Mouse (Mus musculus): ENCODE measurements around the gene Samd4b. TPM values are rescaled to one million over a fixed set of nuclear protein-coding genes. Genes with fewer than 3 reads are reported as not detected.

Samd4b gene
- polyA plus RNA-seq, 2 experiments: 4.5 to 12.0 TPM

GRCm38 (mm10) chr7:28354596-28354995, 243.3 kb downstream of the Samd4b start:
- Histone ChIP-seq H3K27ac (no peak overlapping the region), H3K4me1 (replicated peaks; ENCODE audit: control insufficient read depth in 2 of 2, insufficient read depth in 2 of 2, low read length in 1 of 2) (peaks cover 12 to 25% of the 10 kb centered on the region in 2 experiments), H3K9ac (replicated peaks) (no peak overlapping the region), H3K4me2 (ENCODE audit: low read depth) (no peak overlapping the region), H3K27me3 (ENCODE audit: control insufficient read depth, insufficient read depth, low read length) (no peaks in the 10 kb centered on the region), H3K9me3 (ENCODE audit: control insufficient read depth, low read length) (no peaks in the 10 kb centered on the region), H3K4me3 (ENCODE audit: insufficient read depth in 1 of 2, low read depth in 2 of 2, low read length in 2 of 2) (no peak overlapping the region), H3K36me3 (replicated peaks; ENCODE audit: control insufficient read depth, insufficient read depth, low read depth) (peaks cover 34% of the 10 kb centered on the region)
- WGBS (ENCODE audit: insufficient replicate concordance): 84% methylated on average over 3 of the region's 3 CpGs
- DNase-seq (ENCODE audit: low read depth in 3 of 3, low spot score in 3 of 3) (no peak), ATAC-seq (ENCODE audit: insufficient read depth) (no peak)
- TF ChIP-seq EP300 (IDR thresholded peaks at IDR 0.05; ENCODE audit: low read depth) (no peak), CTCF (IDR thresholded peaks at IDR 0.05; ENCODE audit: low read depth) (no peak)

- H3K9me3 ChIP-seq (ENCODE audit: control insufficient read depth, low read length): no peaks in the 10 kb centered on the region
- no peak overlapping the region for H3K4me3 ChIP-seq (ENCODE audit: insufficient read depth in 1 of 2, low read depth in 2 of 2, low read length in 2 of 2)
- H3K36me3 ChIP-seq (replicated peaks; ENCODE audit: control insufficient read depth, insufficient read depth, low read depth): peaks cover 34% of the 10 kb centered on the region
- WGBS (ENCODE audit: insufficient replicate concordance): 78% methylated on average over 3 of the region's 3 CpGs
- no peak overlapping the region for H3K9ac ChIP-seq (replicated peaks)
- no peak overlapping the region for H3K4me2 ChIP-seq (ENCODE audit: low read depth)
- no peaks in the 10 kb centered on the region for H3K27me3 ChIP-seq (ENCODE audit: control insufficient read depth, insufficient read depth, low read length)
- TF ChIP-seq EP300 (IDR thresholded peaks at IDR 0.05; ENCODE audit: low read depth) (no peak), CTCF (IDR thresholded peaks at IDR 0.05; ENCODE audit: low read depth) (no peak)
- ATAC-seq (ENCODE audit: insufficient read depth) (no peak), DNase-seq (ENCODE audit: low read depth in 3 of 3, low spot score in 3 of 3) (no peak)
- no peak overlapping the region; the same call in 1 of the 2 replicates for H3K27ac ChIP-seq
- peaks cover 14 to 28% of the 10 kb centered on the region in 2 experiments for H3K4me1 ChIP-seq (replicated peaks; ENCODE audit: control insufficient read depth in 2 of 2, insufficient read depth in 2 of 2, low read length in 1 of 2)
Observed at GRCm38 (mm10) chr7:28354113-28354581, 243.8 kb downstream of the Samd4b start.

- no peak for ATAC-seq (ENCODE audit: insufficient read depth)
- H3K4me2 ChIP-seq (ENCODE audit: low read depth): no peak overlapping the region
- WGBS (ENCODE audit: insufficient replicate concordance): 89% methylated on average over 2 of the region's 2 CpGs
- H3K4me3 ChIP-seq (ENCODE audit: insufficient read depth in 1 of 2, low read depth in 2 of 2, low read length in 2 of 2): no peak overlapping the region
- H3K27me3 ChIP-seq (ENCODE audit: control insufficient read depth, insufficient read depth, low read length): no peaks in the 10 kb centered on the region
- TF ChIP-seq EP300 (IDR thresholded peaks at IDR 0.05; ENCODE audit: low read depth): no peak
- TF ChIP-seq CTCF (IDR thresholded peaks at IDR 0.05; ENCODE audit: low read depth): no peak
- peaks cover 14 to 27% of the 10 kb centered on the region in 2 experiments for H3K4me1 ChIP-seq (replicated peaks; ENCODE audit: control insufficient read depth in 2 of 2, insufficient read depth in 2 of 2, low read length in 1 of 2)
- peaks cover 34% of the 10 kb centered on the region for H3K36me3 ChIP-seq (replicated peaks; ENCODE audit: control insufficient read depth, insufficient read depth, low read depth)
- DNase-seq (ENCODE audit: low read depth in 3 of 3, low spot score in 3 of 3): no peak
- no peak overlapping the region for H3K27ac ChIP-seq
- H3K9ac ChIP-seq (replicated peaks): no peak overlapping the region
- no peaks in the 10 kb centered on the region for H3K9me3 ChIP-seq (ENCODE audit: control insufficient read depth, low read length)
Observed at GRCm38 (mm10) chr7:28353267-28353666, 244.7 kb downstream of the Samd4b start.

- Histone ChIP-seq H3K9me3 (ENCODE audit: control insufficient read depth, low read length) (no peaks in the 10 kb centered on the region), H3K4me2 (ENCODE audit: low read depth) (peak overlapping the region; percentile 90), H3K27ac (peak overlapping the region; percentile 66), H3K27me3 (ENCODE audit: control insufficient read depth, insufficient read depth, low read length) (no peaks in the 10 kb centered on the region), H3K4me1 (replicated peaks; ENCODE audit: control insufficient read depth in 2 of 2, insufficient read depth in 2 of 2, low read length in 1 of 2) (peaks cover 14 to 19% of the 10 kb centered on the region in 2 experiments), H3K9ac (replicated peaks) (peak overlapping the region; percentile 99), H3K36me3 (replicated peaks; ENCODE audit: control insufficient read depth, insufficient read depth, low read depth) (peaks cover 34% of the 10 kb centered on the region), H3K4me3 (ENCODE audit: insufficient read depth in 1 of 2, low read depth in 2 of 2, low read length in 2 of 2) (peak overlapping the region; percentile 83 to 98)
- ATAC-seq (ENCODE audit: insufficient read depth): no peak
- WGBS (ENCODE audit: insufficient replicate concordance): 9% methylated on average over 4 of the region's 4 CpGs
- no peak for DNase-seq (ENCODE audit: low read depth in 3 of 3, low spot score in 3 of 3)
- TF ChIP-seq CTCF (IDR thresholded peaks at IDR 0.05; ENCODE audit: low read depth): 0 out of 2 replicates have a peak, but pooled peaks have one; percentile 19
- no peak for TF ChIP-seq EP300 (IDR thresholded peaks at IDR 0.05; ENCODE audit: low read depth)
Observed at GRCm38 (mm10) chr7:28351676-28352191, 246.2 kb downstream of the Samd4b start.

GRCm38 (mm10) chr7:28350155-28350883, 247.6 kb downstream of the Samd4b start, which contains the start of gene Rps16:
Rps16 (plus strand) TSS chr7:28350652.
- peak within 1 kb of the TSS; percentile 90 for H3K4me2 ChIP-seq (ENCODE audit: low read depth)
- peak within 1 kb of the TSS; percentile 99 for H3K9ac ChIP-seq (replicated peaks)
- no peak for TF ChIP-seq EP300 (IDR thresholded peaks at IDR 0.05; ENCODE audit: low read depth)
- TF ChIP-seq CTCF (IDR thresholded peaks at IDR 0.05; ENCODE audit: low read depth): peak; percentile 20
- H3K27ac ChIP-seq: peak within 1 kb of the TSS; percentile 68
- peak; percentile 93 for ATAC-seq (ENCODE audit: insufficient read depth)
- peaks cover 34% of the 10 kb centered on the region for H3K36me3 ChIP-seq (replicated peaks; ENCODE audit: control insufficient read depth, insufficient read depth, low read depth)
- no peaks in the 10 kb centered on the region for H3K9me3 ChIP-seq (ENCODE audit: control insufficient read depth, low read length)
- peak; percentile 93 to 96 (median 95) for DNase-seq (ENCODE audit: low read depth in 3 of 3, low spot score in 3 of 3)
- H3K4me1 ChIP-seq (replicated peaks; ENCODE audit: control insufficient read depth in 2 of 2, insufficient read depth in 2 of 2, low read length in 1 of 2): peaks cover 14 to 19% of the 10 kb centered on the region in 2 experiments
- 1% methylated on average over 50 of the region's 50 CpGs for WGBS (ENCODE audit: insufficient replicate concordance)
- no peaks in the 10 kb centered on the region for H3K27me3 ChIP-seq (ENCODE audit: control insufficient read depth, insufficient read depth, low read length)
- H3K4me3 ChIP-seq (ENCODE audit: insufficient read depth in 1 of 2, low read depth in 2 of 2, low read length in 2 of 2): peak within 1 kb of the TSS; percentile 92 to 98

Small RNA genes within 50 kb of the gene (microRNA-seq; reads per million reads assigned to microRNA genes)
- gene Mir7049: 3.0 reads per million

Other genes starting within 250 kb of the Samd4b start
- 512 and 1,209 TPM in 2 replicates for gene Rps16, start 247.5 kb downstream of the Samd4b start, polyA plus RNA-seq (2012; rRNA removed)
- 874 and 900 TPM in 2 replicates for gene Rps16, start 247.5 kb downstream of the Samd4b start, polyA plus RNA-seq (2014; fragmentation: Nextera tagmentation; extraction: Ambion mirVana)
- 3.2 and 3.3 TPM in 2 replicates for gene Plekhg2, start 225.5 kb downstream of the Samd4b start, polyA plus RNA-seq (2012; rRNA removed)
- gene Plekhg2, start 225.5 kb downstream of the Samd4b start, polyA plus RNA-seq (2014; fragmentation: Nextera tagmentation; extraction: Ambion mirVana): 2.7 and 3.4 TPM in 2 replicates
- 3.9 and 5.1 TPM in 2 replicates for gene Zfp36, start 217.9 kb downstream of the Samd4b start, polyA plus RNA-seq (2012; rRNA removed)
- 4.6 and 5.0 TPM in 2 replicates for gene Zfp36, start 217.9 kb downstream of the Samd4b start, polyA plus RNA-seq (2014; fragmentation: Nextera tagmentation; extraction: Ambion mirVana)
- gene Med29, start 205.4 kb downstream of the Samd4b start, polyA plus RNA-seq (2012; rRNA removed): 21.0 and 22.2 TPM in 2 replicates
- 25.7 and 27.2 TPM in 2 replicates for gene Med29, start 205.4 kb downstream of the Samd4b start, polyA plus RNA-seq (2014; fragmentation: Nextera tagmentation; extraction: Ambion mirVana)
- 25.2 and 40.4 TPM in 2 replicates for gene Paf1, start 205.2 kb downstream of the Samd4b start, polyA plus RNA-seq (2012; rRNA removed)
- 15.0 and 18.3 TPM in 2 replicates for gene Paf1, start 205.2 kb downstream of the Samd4b start, polyA plus RNA-seq (2014; fragmentation: Nextera tagmentation; extraction: Ambion mirVana)
- gene Gmfg, start 160.7 kb downstream of the Samd4b start, polyA plus RNA-seq (2012; rRNA removed): 13.1 and 22.2 TPM in 2 replicates
- 31.4 and 39.3 TPM in 2 replicates for gene Gmfg, start 160.7 kb downstream of the Samd4b start, polyA plus RNA-seq (2014; fragmentation: Nextera tagmentation; extraction: Ambion mirVana)
- gene Lrfn1, start 146.2 kb downstream of the Samd4b start, polyA plus RNA-seq (2012; rRNA removed): 0.41 and 0.58 TPM in 2 replicates
- 0.15 TPM in 1 of 2 replicates, not detected in the other for gene Lrfn1, start 146.2 kb downstream of the Samd4b start, polyA plus RNA-seq (2014; fragmentation: Nextera tagmentation; extraction: Ambion mirVana)
- not detected in 2 replicates for gene Ifnl2, start 87.7 kb downstream of the Samd4b start, polyA plus RNA-seq (2012; rRNA removed)
- not detected in 2 replicates for gene Ifnl2, start 87.7 kb downstream of the Samd4b start, polyA plus RNA-seq (2014; fragmentation: Nextera tagmentation; extraction: Ambion mirVana)
- not detected in 2 replicates for gene Ifnl3, start 75.3 kb downstream of the Samd4b start, polyA plus RNA-seq (2012; rRNA removed)
- not detected in 2 replicates for gene Ifnl3, start 75.3 kb downstream of the Samd4b start, polyA plus RNA-seq (2014; fragmentation: Nextera tagmentation; extraction: Ambion mirVana)
- not detected in 2 replicates for gene Sycn, start 57.3 kb downstream of the Samd4b start, polyA plus RNA-seq (2012; rRNA removed)
- not detected in 2 replicates for gene Sycn, start 57.3 kb downstream of the Samd4b start, polyA plus RNA-seq (2014; fragmentation: Nextera tagmentation; extraction: Ambion mirVana)
- 0.05 TPM in 1 of 2 replicates, not detected in the other for gene Nccrp1, start 50.9 kb downstream of the Samd4b start, polyA plus RNA-seq (2012; rRNA removed)
- not detected in 2 replicates for gene Nccrp1, start 50.9 kb downstream of the Samd4b start, polyA plus RNA-seq (2014; fragmentation: Nextera tagmentation; extraction: Ambion mirVana)
- 11.5 and 12.3 TPM in 2 replicates for gene Pak4, start within 50 bp of the Samd4b start, polyA plus RNA-seq (2012; rRNA removed)
- gene Pak4, start within 50 bp of the Samd4b start, polyA plus RNA-seq (2014; fragmentation: Nextera tagmentation; extraction: Ambion mirVana): 8.5 and 8.6 TPM in 2 replicates
- not detected in 2 replicates for gene Acp7, start 33.2 kb upstream of the Samd4b start, polyA plus RNA-seq (2012; rRNA removed)
- not detected in 2 replicates for gene Acp7, start 33.2 kb upstream of the Samd4b start, polyA plus RNA-seq (2014; fragmentation: Nextera tagmentation; extraction: Ambion mirVana)
- gene Fbxo27, start 94.7 kb upstream of the Samd4b start, polyA plus RNA-seq (2012; rRNA removed): 0.37 and 0.55 TPM in 2 replicates
- 0.09 and 0.15 TPM in 2 replicates for gene Fbxo27, start 94.7 kb upstream of the Samd4b start, polyA plus RNA-seq (2014; fragmentation: Nextera tagmentation; extraction: Ambion mirVana)
- 0.68 and 0.76 TPM in 2 replicates for gene Fbxo17, start 118.7 kb upstream of the Samd4b start, polyA plus RNA-seq (2012; rRNA removed)
- 0.61 and 0.93 TPM in 2 replicates for gene Fbxo17, start 118.7 kb upstream of the Samd4b start, polyA plus RNA-seq (2014; fragmentation: Nextera tagmentation; extraction: Ambion mirVana)
- gene Mrps12, start 143.7 kb upstream of the Samd4b start, polyA plus RNA-seq (2012; rRNA removed): 46.2 and 50.2 TPM in 2 replicates
- 82.5 and 91.0 TPM in 2 replicates for gene Mrps12, start 143.7 kb upstream of the Samd4b start, polyA plus RNA-seq (2014; fragmentation: Nextera tagmentation; extraction: Ambion mirVana)
- gene Sars2, start 143.8 kb upstream of the Samd4b start, polyA plus RNA-seq (2012; rRNA removed): 11.4 and 12.7 TPM in 2 replicates
- gene Sars2, start 143.8 kb upstream of the Samd4b start, polyA plus RNA-seq (2014; fragmentation: Nextera tagmentation; extraction: Ambion mirVana): 9.3 and 11.3 TPM in 2 replicates
- gene Ccer2, start 158.0 kb upstream of the Samd4b start, polyA plus RNA-seq (2012; rRNA removed): not detected in 2 replicates
- not detected in 2 replicates for gene Ccer2, start 158.0 kb upstream of the Samd4b start, polyA plus RNA-seq (2014; fragmentation: Nextera tagmentation; extraction: Ambion mirVana)
- 18.5 and 18.7 TPM in 2 replicates for gene Sirt2, start 168.6 kb upstream of the Samd4b start, polyA plus RNA-seq (2012; rRNA removed)
- 21.3 and 24.2 TPM in 2 replicates for gene Sirt2, start 168.6 kb upstream of the Samd4b start, polyA plus RNA-seq (2014; fragmentation: Nextera tagmentation; extraction: Ambion mirVana)
- 15.0 and 19.7 TPM in 2 replicates for gene Nfkbib, start 169.4 kb upstream of the Samd4b start, polyA plus RNA-seq (2012; rRNA removed)
- gene Nfkbib, start 169.4 kb upstream of the Samd4b start, polyA plus RNA-seq (2014; fragmentation: Nextera tagmentation; extraction: Ambion mirVana): 27.0 and 29.6 TPM in 2 replicates
- gene Rinl, start 190.8 kb upstream of the Samd4b start, polyA plus RNA-seq (2012; rRNA removed): 4.3 and 4.7 TPM in 2 replicates
- 4.0 and 4.8 TPM in 2 replicates for gene Rinl, start 190.8 kb upstream of the Samd4b start, polyA plus RNA-seq (2014; fragmentation: Nextera tagmentation; extraction: Ambion mirVana)
- 110 and 138 TPM in 2 replicates for gene Hnrnpl, start 210.4 kb upstream of the Samd4b start, polyA plus RNA-seq (2012; rRNA removed)
- gene Hnrnpl, start 210.4 kb upstream of the Samd4b start, polyA plus RNA-seq (2014; fragmentation: Nextera tagmentation; extraction: Ambion mirVana): 83.1 and 91.3 TPM in 2 replicates
- 62.4 and 62.7 TPM in 2 replicates for gene Ech1, start 227.1 kb upstream of the Samd4b start, polyA plus RNA-seq (2012; rRNA removed)
- 92.5 and 97.4 TPM in 2 replicates for gene Ech1, start 227.1 kb upstream of the Samd4b start, polyA plus RNA-seq (2014; fragmentation: Nextera tagmentation; extraction: Ambion mirVana)
- gene Lgals4, start 235.7 kb upstream of the Samd4b start, polyA plus RNA-seq (2012; rRNA removed): 2.3 and 3.3 TPM in 2 replicates
- 0.98 and 1.1 TPM in 2 replicates for gene Lgals4, start 235.7 kb upstream of the Samd4b start, polyA plus RNA-seq (2014; fragmentation: Nextera tagmentation; extraction: Ambion mirVana)